Mouse (Mus musculus) ES-CJ7 (cell line): ENCODE data around the gene 9130213A22Rik.
A peak's percentile ranks its signal among the peaks of the same experiment; 100 is the strongest.

Source experiments
- DNase-seq: peaks from one replicate; pipeline ENCODE4 v3.0.0; 2011; ENCODE audit warnings: low read depth, low spot score

The 9130213A22Rik gene

DNA sequence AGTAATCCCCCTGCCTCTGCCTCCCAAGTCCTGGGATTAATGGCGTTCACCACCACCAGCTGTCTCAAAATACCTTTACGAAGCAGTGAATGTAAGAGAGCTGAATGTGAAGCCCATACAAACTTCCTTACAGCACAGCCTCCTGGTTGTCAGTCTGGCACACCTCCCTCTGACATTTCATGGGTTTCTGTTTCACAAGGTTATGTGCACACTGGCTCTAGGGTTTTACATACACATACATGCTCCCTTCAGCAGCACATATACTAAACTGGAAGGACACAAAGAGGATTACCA, 47.7 kb downstream of the 9130213A22Rik start:
- DNase-seq, result no peak

DNA sequence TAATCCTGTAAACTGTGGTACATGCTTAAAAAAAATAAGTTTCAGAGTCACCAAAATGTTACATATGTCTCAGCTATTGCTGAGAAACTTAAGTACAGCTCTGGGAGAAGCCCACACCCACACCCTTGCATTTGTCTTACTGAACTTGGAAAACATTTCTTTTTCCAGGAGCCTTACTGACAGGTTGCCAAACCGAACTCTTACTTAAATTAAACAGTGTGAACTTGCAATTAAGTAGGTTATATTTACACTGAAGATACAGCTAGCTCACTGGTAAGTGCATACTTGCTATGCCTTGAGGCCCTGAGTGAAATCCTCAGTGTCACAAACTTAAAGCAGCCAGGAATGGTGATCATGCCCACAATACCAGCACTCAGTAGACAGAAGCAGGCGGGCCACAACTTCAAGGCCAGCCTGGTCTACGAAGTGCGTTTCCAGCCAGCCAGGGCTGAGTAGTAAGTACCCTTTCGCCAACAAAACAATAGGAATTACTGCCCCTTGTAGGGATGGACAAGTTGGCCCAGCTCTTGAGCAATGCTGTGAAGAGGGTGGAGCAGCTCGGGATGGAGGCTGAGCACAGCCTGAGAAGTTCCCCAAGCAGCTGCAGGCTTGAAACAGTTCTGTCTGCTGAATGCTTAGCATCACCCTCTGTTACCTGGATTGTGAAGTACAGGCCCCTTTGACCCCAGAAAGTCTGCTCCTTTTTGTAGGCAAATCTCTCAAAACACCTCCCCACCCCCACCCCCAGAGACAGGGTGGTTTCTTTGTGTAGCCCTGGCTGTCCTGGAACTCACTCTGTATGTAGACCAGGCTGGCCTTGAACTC, 48.2 kb downstream of the 9130213A22Rik start:
- peak; percentile 71 for DNase-seq

DNA sequence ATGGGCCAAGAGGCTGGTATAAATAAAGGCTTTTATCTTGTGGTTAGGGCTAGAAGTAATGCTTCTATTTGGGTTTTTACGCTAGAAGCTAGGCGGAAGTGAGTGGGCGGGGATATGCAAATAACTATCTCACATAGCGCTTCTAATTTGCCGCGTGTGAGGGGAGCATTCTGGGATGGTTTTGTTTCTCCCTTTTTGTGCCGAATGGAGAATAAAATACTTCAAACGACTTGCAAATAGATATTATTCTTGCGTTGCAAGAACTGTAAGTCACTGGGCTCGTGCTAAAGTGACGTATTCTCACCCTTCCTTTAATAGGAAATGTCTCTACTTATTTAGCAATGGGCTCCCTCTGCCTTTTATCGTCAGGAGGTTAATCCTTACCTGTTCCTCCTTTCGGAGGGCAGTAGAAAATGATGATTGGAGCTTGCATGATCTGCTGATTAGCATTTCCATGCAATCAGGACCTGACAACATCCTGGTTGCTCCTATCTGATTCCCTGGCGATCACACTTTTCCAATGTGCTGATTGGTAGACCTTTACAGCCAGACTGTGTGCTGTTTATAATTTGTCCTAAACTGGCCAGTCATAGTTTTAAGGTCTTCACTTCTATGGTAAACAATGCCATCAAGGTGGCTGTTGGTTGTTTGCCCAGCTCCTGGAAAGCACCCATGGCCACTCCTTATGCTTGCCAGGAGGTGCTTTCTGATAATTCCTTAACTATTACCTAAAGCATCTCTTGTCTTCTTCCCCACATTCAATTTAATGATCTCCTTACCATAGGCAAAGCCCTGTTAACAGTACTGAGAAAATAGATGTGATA, 49.1 kb downstream of the 9130213A22Rik start:
- peak; percentile 98 for DNase-seq

DNA sequence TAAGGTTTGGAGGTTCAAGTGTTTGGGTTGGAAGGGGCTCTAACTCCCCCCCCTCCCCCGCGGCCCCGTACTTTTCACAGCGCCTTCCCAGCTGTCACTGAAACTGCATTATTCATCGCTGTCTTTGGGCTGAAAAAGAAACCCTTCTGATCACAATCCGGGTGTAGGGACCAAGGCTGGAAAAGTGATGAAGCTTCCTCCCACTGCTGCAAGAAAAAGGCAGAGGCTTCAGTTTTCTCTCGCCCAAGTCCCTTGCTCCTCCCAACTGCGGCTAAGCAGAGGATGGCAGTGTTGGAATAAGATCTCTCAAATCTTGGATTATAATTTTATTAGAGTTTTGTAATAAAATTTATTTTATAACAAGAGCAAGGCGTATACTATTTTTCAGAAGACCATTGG, 49.7 kb downstream of the 9130213A22Rik start:
- no peak for DNase-seq

DNA sequence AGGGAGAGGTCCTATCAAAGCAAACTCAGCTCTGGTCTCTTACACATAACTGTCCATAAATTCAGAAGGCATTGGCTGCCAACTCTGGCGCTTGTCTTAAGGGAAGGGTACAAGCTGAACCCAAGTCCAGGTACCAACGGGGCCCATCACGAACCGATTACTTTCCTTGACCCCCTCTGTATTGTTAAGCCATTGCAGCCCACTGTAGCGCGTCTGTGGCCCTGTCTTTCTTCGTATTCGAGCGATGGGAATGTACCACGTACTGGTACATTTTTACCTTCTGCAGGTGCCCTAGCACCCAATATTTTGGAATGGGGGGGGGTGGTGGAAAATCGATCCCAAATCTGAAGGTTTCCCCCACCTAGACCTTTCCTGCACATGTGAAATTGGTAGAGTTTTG, 50.2 kb downstream of the 9130213A22Rik start:
- no peak for DNase-seq

DNA sequence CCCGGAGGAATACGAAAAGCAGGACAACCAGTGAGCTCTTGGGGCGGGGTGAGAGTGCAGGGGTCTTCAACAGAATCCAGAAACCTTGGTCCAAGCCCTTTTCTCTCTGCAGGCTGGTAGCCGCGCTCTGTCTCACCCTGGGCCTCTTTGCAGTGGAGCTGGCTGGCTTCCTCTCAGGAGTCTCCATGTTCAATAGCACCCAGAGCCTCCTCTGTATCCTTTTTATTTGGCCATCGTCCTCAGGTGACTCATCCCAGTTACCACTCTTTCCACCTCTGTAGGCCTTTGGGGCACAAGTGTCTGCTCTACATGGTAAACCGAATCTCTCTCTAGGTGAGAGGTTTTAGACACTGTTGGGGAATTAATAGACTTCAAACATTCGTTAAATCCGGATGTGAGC, 51.1 kb downstream of the 9130213A22Rik start:
- DNase-seq, result no peak

DNA sequence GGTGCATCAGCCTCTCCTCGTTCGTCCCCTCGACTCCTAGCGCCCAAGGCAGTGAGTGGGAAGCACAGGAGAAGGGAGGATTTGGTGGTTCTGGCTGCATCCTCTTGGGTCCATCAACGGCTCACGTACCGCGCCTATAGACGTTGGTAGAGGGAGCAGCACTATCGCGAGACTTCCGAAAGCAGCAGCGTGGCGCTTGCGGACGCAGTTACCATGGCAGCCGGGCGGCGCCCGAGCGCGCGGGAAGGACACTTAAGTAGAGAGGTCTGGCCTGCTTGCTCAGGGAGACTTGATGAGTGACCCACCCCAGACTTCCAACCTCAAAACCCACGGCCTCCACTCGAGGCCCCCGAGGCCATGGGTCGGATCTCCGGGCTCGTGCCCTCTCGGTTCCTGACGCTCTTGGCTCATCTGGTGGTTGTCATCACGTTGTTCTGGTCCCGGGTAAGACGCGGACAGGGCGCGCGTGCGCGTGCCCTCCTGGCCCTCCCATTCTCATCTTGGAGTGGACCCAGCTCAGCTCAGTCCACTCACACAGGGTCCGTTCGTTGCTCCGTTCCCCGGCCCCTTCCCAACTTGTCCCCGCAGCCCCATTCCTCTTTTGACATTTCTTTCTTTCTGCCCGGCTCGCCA, 51.7 kb downstream of the 9130213A22Rik start, which contains the start of gene Tmem107:
Tmem107 (plus strand) TSS at position 217 of the 633 bp plus-strand sequence.
- peak; percentile 97 for DNase-seq

DNA sequence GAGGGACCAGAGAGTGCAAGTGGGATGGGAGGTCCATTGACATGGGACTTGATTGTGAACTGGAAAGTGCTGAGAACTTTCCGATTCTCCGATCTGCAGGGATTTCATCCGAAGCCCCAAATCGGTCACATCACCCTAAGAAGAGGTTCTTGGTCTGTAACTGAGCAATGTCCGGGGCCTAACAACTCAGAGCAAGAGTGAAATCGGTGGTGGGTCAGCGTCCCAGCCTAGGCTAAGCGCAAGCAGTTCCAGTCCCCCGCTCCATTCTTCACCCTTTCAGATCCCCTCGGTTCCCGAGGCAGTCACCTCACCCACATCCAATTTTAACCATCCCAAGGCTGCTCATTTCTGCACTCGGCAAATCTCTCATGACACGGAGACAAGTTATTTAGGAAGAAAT, 52.3 kb downstream of the 9130213A22Rik start:
- DNase-seq, result no peak
